Mouse (Mus musculus): ENCODE data around the gene Cacna2d3.

- TF ChIP-seq CTCF (IDR thresholded peaks at IDR 0.05; ENCODE audit: low read depth), result no peak
- no peak for TF ChIP-seq EP300 (IDR thresholded peaks at IDR 0.05; ENCODE audit: low read depth)
Measured at GRCm38 (mm10) chr14:29382786-29383185, 338.9 kb downstream of the Cacna2d3 start.

Measured in heart, postnatal 0 days (tissue).